Mouse (Mus musculus) brain, embryonic 14.5 days (tissue): ENCODE measurements around the gene Sim2.

ENCODE experiments used
- CTCF ChIP-seq: fragments of 200-500 bp; IDR thresholded peaks from 2 replicates; pipeline ENCODE4 v1.5.1; 2012; ENCODE audit warnings: inconsistent platforms, mild to moderate bottlenecking, moderate library complexity, borderline replicate concordance; ENCODE audit not compliant: insufficient read depth, insufficient read length; ENCODE audit errors: extremely low read depth
- POLR2A ChIP-seq: fragments of 200-500 bp; IDR thresholded peaks from 2 replicates; pipeline ENCODE4 v1.6.1; 2012; ENCODE audit warnings: mild to moderate bottlenecking, inconsistent platforms, borderline replicate concordance; ENCODE audit not compliant: poor library complexity, insufficient read depth, insufficient read length, severe bottlenecking; ENCODE audit errors: extremely low read depth

- TF ChIP-seq CTCF = no peak
- TF ChIP-seq POLR2A = no peak
These were observed 45.8 kb upstream of the Sim2 start for GRCm38 (mm10) chr16:94038986-94039341.
